Mouse (Mus musculus) hindbrain, embryonic 10.5 days (tissue): Measurements from ENCODE around the gene Vstm2l. TPM values are rescaled to one million over a fixed set of nuclear protein-coding genes. Genes with fewer than 3 reads are reported as not detected.

Experiments
- DNase-seq: peaks from one replicate; pipeline ENCODE4 v3.0.0-alpha.2; 2017; ENCODE audit warnings: low spot score
- H3K27ac ChIP-seq: fragments of 300-500 bp; sonication (generic); 2 replicates; pipeline ENCODE4 v1.5.1; 2016; ENCODE audit warnings: mild to moderate bottlenecking, moderate library complexity
- H3K27me3 ChIP-seq: fragments of 300-500 bp; sonication (generic); 2 replicates; pipeline ENCODE4 v1.6.1; 2016; ENCODE audit warnings: mild to moderate bottlenecking; ENCODE audit not compliant: poor library complexity, insufficient read depth, severe bottlenecking
- H3K36me3 ChIP-seq: fragments of 300-500 bp; sonication (generic); 2 replicates; pipeline ENCODE4 v1.6.1; 2016; ENCODE audit warnings: mild to moderate bottlenecking, moderate library complexity
- H3K4me1 ChIP-seq: fragments of 300-500 bp; sonication (generic); replicated peaks from 2 replicates; pipeline ENCODE4 v1.6.1; 2016; ENCODE audit warnings: mild to moderate bottlenecking
- H3K4me3 ChIP-seq: fragments of 300-500 bp; sonication (generic); 2 replicates; pipeline ENCODE4 v1.5.1; 2016; ENCODE audit warnings: mild to moderate bottlenecking, moderate library complexity
- H3K9me3 ChIP-seq: fragments of 300-500 bp; sonication (generic); 2 replicates; pipeline ENCODE4 v1.6.1; 2016; ENCODE audit warnings: mild to moderate bottlenecking, moderate library complexity
- WGBS: fragments of 180-500 bp; shearing (Covaris S2); methylation state at CpG from one replicate; pipeline ENCODE4 v1.1.7; 2016; 5-methylcytosine and 5-hydroxymethylcytosine counted together
- polyA plus RNA-seq: library from polyadenylated mRNA; unstranded; fragments of >200 nt; fragmentation: Nextera tagmentation; extraction: Ambion mirVana; gene quantifications from 2 replicates; pipeline ENCODE4 v1.2.1, GENCODE M21; 2016

The Vstm2l gene
- polyA plus RNA-seq, 1 experiment from 2014 or later = 3.2 TPM

DNA sequence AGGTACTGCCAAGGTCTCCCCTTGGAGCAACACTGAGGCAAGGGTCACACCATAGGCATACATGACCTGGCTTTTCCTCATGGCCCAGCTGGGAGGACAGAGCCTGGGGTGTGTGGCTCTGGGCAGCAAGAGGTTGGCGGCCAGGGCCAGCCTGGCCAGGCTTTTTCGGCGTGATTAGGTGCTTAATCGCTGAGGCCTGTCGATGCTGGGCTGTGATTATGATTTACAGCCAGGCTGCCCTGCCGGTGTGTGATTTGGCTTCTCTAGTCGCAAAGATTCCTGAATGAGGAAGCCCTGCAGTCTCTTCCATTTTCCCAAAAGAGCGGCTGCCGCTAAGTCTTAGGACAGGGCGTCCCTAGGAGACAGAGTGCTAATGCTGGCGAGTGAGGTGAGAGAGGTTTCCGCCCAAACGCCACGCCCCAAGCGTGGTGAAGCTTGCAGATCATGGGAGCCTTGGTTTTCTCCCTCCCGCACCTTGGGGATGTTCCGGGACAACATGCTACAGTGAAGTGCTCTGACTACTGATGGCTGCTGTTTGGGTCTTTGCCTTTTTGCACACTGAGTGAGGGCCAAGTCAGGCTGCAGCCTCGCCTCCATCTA, 26.2 kb downstream of the Vstm2l start:
- peak; percentile 25 for DNase-seq
- peak overlapping the region; percentile 40 for H3K4me3 ChIP-seq
- no peaks in the 10 kb centered on the region for H3K9me3 ChIP-seq
- H3K4me1 ChIP-seq = peaks cover 36% of the 10 kb centered on the region
- H3K36me3 ChIP-seq = no peaks in the 10 kb centered on the region
- H3K27ac ChIP-seq = peak overlapping the region; percentile 53; the same call in 1 of the 2 replicates
- peaks cover 66% of the 10 kb centered on the region for H3K27me3 ChIP-seq
- WGBS = 7% methylated on average over 18 of the region's 18 CpGs

DNA sequence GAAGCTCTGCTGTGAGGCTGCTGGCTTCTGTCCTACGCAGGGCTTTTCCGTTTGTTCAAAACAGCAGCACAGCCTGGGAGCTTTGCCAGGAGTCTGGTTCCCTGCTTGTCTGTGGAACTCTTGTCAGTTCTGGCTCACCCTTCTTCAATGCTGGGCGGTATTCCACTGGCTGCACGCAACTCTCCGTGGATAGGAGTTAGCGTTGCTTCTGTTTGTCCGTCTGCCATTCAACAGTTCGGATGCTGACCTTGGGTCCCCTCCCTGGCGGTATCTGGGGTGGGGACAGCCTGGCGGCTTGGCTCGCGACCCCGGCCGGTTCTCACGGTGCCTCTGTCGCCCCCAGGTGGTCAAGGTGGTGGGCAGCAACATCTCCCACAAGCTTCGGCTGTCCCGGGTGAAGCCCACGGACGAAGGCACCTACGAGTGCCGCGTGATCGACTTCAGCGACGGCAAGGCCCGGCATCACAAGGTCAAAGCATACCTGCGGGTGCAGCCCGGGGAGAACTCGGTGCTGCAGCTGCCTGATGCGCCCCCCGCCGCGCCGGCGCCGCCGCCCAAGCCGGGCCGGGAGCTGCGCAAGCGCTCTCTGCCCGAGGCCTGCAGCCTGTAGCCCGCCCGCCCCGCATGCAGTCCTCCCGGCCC, 29.2 kb downstream of the Vstm2l start:
- Histone ChIP-seq H3K27me3 (peaks cover 54% of the 10 kb centered on the region), H3K27ac (peak overlapping the region; percentile 87), H3K4me3 (peak overlapping the region; percentile 66), H3K36me3 (no peaks in the 10 kb centered on the region), H3K4me1 (peaks cover 36% of the 10 kb centered on the region), H3K9me3 (no peaks in the 10 kb centered on the region)
- WGBS = 1% methylated on average over 47 of the region's 47 CpGs
- peak; percentile 87 for DNase-seq

DNA sequence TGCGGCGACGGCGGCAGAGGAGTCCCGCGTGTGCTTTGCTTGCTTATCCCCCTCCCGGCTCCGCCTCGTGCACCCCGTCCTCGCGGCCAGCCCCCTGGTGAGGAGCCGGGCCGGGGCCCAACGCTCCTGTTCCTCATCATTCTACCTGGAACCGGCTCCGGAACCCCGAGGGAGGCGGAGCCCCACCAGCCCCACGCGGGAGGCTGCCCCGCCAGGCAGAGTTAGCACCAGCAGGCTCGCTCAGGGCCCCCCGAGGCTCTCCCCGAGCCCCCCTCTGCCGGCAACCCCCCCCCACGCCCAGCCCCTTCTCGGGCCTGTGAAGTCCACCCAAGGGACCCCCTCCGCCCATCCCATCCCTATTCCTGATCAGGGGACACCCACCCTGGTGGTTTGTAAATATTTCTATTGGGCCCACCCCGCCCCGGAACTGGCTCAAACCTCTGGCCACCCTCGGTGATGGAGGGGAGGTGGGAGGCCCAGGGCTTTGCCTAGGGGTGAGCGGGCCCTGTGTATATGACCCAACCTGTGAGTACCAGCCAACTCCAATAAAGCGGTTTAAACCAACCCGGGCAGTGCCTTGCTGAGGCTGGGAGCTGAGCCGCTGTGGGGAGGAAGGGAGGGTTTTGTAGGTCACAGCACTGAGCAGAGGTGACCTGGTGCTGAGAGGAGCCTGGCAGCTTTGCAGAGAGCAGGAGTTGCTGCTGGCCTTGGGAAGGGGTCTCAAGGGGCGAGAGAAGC, 29.9 kb downstream of the Vstm2l start:
- Histone ChIP-seq H3K36me3 (no peaks in the 10 kb centered on the region), H3K27me3 (peaks cover 48% of the 10 kb centered on the region), H3K9me3 (no peaks in the 10 kb centered on the region), H3K4me1 (peaks cover 36% of the 10 kb centered on the region), H3K27ac (peak overlapping the region; percentile 87), H3K4me3 (peak overlapping the region; percentile 66)
- DNase-seq = peak; percentile 20
- WGBS = 10% methylated on average over 37 of the region's 37 CpGs

DNA sequence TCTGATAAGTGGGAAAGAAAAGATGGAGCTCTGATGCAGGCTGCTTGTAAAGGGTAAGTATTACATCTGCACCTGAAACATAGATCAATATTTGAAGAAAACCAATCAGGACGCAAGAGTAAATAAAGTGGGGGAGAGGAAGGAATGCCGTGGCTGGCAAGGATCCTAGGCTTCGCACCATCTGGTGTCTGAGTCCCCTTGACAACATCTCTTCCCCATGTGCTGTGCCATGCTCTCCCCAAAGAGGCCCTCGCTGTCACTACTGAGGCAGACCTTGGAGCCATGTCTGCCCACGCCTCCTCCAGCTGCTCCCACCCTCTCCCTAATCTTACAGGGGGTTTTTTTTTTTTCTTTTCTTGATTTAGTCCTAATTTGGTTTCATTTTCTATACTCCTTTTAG, 39.5 kb downstream of the Vstm2l start:
- H3K4me1 ChIP-seq = peaks cover 43% of the 10 kb centered on the region
- no peak overlapping the region for H3K27ac ChIP-seq
- H3K4me3 ChIP-seq = no peak overlapping the region
- DNase-seq = no peak
- H3K9me3 ChIP-seq = peaks cover 3% of the 10 kb centered on the region; the same call in 1 of the 2 replicates
- H3K36me3 ChIP-seq = no peaks in the 10 kb centered on the region
- no peaks in the 10 kb centered on the region for H3K27me3 ChIP-seq
- WGBS = 76% methylated on average over 5 of the region's 5 CpGs

DNA sequence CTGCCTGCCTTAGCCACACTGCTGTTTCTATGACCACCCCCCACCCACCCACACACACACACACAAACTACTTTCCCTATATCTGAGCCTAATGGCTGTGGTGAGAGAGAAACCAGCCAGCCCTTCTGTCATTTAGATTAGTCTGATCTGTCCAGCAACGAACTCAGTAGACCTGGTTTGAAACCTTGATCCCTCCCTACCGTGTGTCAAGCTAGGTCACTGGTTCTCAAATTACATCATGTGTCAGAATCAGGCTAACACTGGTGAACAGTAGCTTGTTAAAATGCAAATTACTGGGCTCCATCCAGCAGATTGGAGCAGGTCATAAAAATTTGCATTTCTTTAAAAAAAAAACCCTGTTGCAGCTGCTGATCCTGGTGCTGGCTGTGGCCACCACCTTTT, 43.3 kb downstream of the Vstm2l start:
- H3K4me1 ChIP-seq = peaks cover 43% of the 10 kb centered on the region
- H3K4me3 ChIP-seq = no peak overlapping the region
- no peaks in the 10 kb centered on the region for H3K36me3 ChIP-seq
- WGBS = 5% methylated on average over 2 of the region's 2 CpGs
- peak; percentile 29 for DNase-seq
- peaks cover 3% of the 10 kb centered on the region; the same call in 1 of the 2 replicates for H3K9me3 ChIP-seq
- no peaks in the 10 kb centered on the region for H3K27me3 ChIP-seq
- H3K27ac ChIP-seq = 0 out of 2 replicates have a peak overlapping the region, but pooled peaks have one; percentile 2

DNA sequence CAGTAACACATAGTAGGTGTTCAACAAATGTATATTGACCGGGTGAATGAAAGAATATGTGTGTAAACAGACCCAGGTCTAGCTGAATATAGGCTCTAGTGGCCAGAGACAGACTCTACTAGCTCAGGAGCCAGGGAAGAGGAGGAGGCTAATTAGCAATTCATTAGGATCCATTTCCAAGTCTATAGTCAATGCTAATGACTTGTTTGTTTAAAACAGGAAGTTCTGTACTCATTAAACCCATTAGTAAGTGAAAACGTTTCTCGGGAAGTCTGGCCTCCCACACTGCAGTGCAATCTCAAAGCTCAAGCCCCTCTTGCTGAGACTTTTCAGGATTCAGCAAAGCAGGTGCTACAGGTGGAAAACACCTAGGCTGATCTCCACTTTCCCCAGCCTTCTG, 53.4 kb downstream of the Vstm2l start:
- H3K27me3 ChIP-seq = no peaks in the 10 kb centered on the region
- no peak for DNase-seq
- peaks cover 27% of the 10 kb centered on the region for H3K4me1 ChIP-seq
- H3K9me3 ChIP-seq = no peaks in the 10 kb centered on the region
- 37% methylated on average over 3 of the region's 3 CpGs for WGBS
- H3K36me3 ChIP-seq = no peaks in the 10 kb centered on the region
- no peak overlapping the region for H3K27ac ChIP-seq
- H3K4me3 ChIP-seq = no peak overlapping the region

DNA sequence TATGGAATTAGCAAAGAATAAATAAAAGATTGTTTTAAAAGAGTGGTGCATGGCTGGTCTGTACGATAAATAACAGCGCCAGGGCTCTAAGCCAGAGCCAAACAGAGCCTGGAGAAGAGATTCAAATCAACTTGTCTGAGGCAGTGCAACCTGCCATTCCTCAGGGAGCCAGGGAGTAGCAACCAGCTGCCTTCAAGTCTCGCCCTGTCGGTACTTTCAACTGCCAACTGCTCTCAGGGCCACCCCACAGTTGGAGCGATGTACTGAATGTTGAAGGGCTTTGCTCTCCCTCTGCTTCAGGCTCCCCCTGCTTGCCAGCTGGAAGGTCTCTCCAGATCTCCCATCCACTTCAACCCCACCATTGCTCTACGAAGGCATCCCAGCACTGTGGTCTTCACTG, 55.7 kb downstream of the Vstm2l start:
- H3K9me3 ChIP-seq = no peaks in the 10 kb centered on the region
- H3K4me3 ChIP-seq = no peak overlapping the region
- H3K4me1 ChIP-seq = peaks cover 30% of the 10 kb centered on the region
- 51% methylated on average over 6 of the region's 6 CpGs for WGBS
- peak overlapping the region; percentile 35; the same call in 1 of the 2 replicates for H3K27ac ChIP-seq
- DNase-seq = no peak
- H3K36me3 ChIP-seq = no peaks in the 10 kb centered on the region
- H3K27me3 ChIP-seq = peaks cover 9% of the 10 kb centered on the region

DNA sequence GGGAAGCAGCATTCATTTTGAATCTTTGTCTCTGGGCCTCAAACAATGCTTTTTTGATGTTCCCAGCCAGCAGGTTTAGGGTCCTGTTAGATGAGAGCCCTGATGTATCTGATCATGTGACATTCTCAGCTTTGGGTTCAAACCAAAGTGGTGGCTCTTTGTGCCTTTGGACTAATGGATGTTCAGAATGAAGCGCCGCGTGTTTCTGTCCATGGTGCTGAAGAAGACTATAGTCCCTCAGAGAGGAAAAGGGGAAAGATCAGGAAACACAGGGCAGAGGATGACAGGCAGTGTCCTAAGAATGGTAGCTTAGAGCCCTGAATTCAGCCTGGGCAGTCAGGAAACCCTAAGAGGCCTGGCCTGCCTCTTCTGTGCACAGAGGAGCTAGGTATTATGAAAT, 56.2 kb downstream of the Vstm2l start:
- Histone ChIP-seq H3K36me3 (no peaks in the 10 kb centered on the region), H3K9me3 (no peaks in the 10 kb centered on the region), H3K4me1 (peaks cover 35% of the 10 kb centered on the region), H3K27me3 (peaks cover 13% of the 10 kb centered on the region), H3K4me3 (no peak overlapping the region), H3K27ac (peak overlapping the region; percentile 35; the same call in 1 of the 2 replicates)
- peak; percentile 71 for DNase-seq
- under 1% methylated on average over 3 of the region's 3 CpGs for WGBS

DNA sequence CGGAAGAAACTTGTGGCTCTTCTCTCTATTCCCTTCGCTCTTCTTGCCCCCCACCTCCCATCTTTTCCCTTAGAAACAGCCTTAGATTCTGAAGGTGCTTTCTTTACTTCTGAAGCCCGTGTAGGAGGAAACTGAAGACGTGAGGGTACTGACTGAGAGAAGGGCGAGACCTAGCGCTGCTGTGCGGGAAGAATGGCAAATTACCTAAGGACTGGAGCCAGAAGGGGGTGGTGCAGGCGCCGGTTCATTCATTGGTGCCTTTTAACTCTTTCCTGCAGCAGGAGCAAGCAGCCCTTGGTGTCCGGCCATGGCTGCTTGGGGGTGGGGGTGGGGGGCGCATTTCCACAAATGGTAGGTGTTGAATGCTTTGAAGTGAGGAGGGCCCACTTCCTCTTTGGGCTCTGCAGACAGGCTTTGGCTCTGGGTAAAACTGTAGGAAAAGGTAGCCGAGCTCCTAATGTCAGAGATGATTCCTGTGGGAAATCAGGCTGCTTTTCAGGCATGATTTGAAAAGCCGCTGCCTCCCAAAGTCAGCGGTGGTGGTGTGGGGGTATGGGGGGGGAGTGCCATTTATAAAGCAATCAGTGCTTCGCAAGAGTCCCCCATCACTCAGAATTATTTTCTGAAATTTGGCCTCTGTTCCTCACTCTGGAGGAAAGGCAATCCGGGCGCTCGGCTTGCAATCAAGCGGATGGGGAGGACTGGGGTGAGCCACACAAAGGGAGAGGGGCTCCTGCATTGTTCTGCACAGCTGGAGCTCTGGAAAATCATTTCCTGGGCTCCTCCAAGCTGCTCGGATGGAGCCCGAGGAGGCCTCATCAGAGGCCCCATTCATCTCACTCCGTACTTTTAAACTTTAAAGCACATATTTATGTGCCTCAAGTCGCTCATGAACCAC, 60.4 kb downstream of the Vstm2l start:
- DNase-seq = peak; percentile 35
- no peaks in the 10 kb centered on the region for H3K9me3 ChIP-seq
- 0 out of 2 replicates have a peak, but pooled peaks cover under 1% of the 10 kb centered on the region for H3K36me3 ChIP-seq
- peak overlapping the region; percentile 42 for H3K4me3 ChIP-seq
- peaks cover 32% of the 10 kb centered on the region for H3K4me1 ChIP-seq
- 3% methylated on average over 23 of the region's 23 CpGs for WGBS
- peaks cover 21% of the 10 kb centered on the region for H3K27me3 ChIP-seq
- H3K27ac ChIP-seq = peak overlapping the region; percentile 77

DNA sequence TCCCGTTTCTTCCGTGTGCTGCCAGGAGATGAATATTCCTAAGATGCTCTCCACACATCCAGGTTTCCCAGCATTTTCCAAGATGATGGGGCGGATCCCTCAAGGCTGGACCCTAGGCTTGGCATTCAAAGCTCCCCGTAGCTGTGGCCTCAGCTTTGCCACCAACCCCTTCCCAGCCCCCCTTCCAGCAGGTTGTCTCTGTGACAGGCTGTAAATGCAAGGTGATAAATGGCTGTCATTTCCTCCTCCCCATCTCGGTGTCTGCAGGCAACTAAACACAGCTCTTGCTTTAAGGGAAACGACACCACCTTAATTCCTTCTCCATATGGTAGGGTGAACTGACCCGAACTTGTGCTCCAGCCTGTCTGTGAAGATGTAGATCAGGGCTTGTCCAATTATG, 61.1 kb downstream of the Vstm2l start:
- H3K27me3 ChIP-seq = peaks cover 21% of the 10 kb centered on the region
- no peak for DNase-seq
- WGBS = 10% methylated on average over 7 of the region's 7 CpGs
- H3K4me3 ChIP-seq = peak overlapping the region; percentile 42
- H3K9me3 ChIP-seq = no peaks in the 10 kb centered on the region
- peaks cover 8% of the 10 kb centered on the region; the same call in 1 of the 2 replicates for H3K36me3 ChIP-seq
- H3K4me1 ChIP-seq = peaks cover 27% of the 10 kb centered on the region
- H3K27ac ChIP-seq = peak overlapping the region; percentile 77

DNA sequence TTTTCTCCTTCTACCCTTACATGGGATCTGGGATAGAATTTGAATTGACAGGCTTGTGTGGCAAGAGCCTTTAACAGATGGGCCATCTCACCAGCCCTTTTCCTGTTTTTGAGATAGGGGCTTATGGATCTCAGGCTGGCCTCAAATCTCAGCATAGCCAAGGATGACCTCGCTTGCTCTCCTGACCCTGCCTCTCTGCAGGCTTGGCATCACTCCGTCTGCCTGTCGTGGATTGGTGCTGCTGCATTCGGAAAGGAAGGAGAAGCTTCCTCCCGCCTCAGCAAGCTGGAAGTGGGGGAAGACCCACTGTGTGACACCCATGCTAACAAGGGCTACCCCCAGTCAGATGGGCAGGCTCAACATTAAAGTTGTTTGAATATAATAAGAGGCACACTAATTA, 64.8 kb downstream of the Vstm2l start:
- Histone ChIP-seq H3K4me1 (peaks cover 19% of the 10 kb centered on the region), H3K9me3 (no peaks in the 10 kb centered on the region), H3K27ac (no peak overlapping the region), H3K27me3 (peaks cover 19% of the 10 kb centered on the region), H3K36me3 (peaks cover 33% of the 10 kb centered on the region), H3K4me3 (no peak overlapping the region)
- WGBS = 67% methylated on average over 5 of the region's 5 CpGs
- DNase-seq = no peak

DNA sequence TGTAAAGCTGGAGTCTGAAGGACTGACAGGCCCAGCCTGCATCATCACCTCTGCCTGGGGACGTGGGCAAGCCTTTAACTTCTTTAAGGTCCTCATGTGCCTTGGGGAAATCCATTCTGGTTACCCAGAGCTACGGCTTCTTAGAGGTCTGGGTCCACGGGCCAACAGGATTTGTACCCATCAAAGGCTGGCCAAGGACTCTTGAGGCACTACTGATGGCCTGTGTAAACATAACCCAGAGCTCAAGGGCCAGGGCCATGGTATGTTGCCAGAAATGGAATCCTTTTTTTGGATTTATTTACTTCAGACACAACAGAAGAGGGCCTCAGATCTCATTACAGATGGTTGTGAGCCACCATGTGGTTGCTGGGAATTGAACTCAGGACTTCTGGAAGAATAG, 68.3 kb downstream of the Vstm2l start:
- H3K27ac ChIP-seq = no peak overlapping the region
- 94% methylated on average over 3 of the region's 3 CpGs for WGBS
- no peaks in the 10 kb centered on the region for H3K27me3 ChIP-seq
- H3K4me1 ChIP-seq = peaks cover 6% of the 10 kb centered on the region
- no peak for DNase-seq
- peaks cover 44% of the 10 kb centered on the region for H3K36me3 ChIP-seq
- H3K9me3 ChIP-seq = no peaks in the 10 kb centered on the region
- H3K4me3 ChIP-seq = no peak overlapping the region
